Mouse (Mus musculus) gastrocnemius, adult 8-10 months (tissue): ENCODE data around the gene Prkca. TPM values are rescaled to one million over a fixed set of nuclear protein-coding genes. Genes with fewer than 3 reads are reported as not detected.

Experiments used
- microRNA-seq: library from miRNA; unstranded; fragments of <30 nt; microRNA quantifications from one replicate; pipeline ENCODE4 v1.2.0, GENCODE M21; 2022
- total RNA-seq, 4 experiments: library from RNA; stranded (reverse); gene quantifications; 2 replicates each; pipeline ENCODE4 v1.2.4; 2022

Gene Prkca
- total RNA-seq, 4 experiments from 2014 or later, result 50.1 to 62.0 (median 55.0) TPM

Small RNAs within 50 kb of the gene (microRNA-seq; reads per million reads assigned to microRNA genes)
- not detected for gene Mir7223

Other genes with a start within 250 kb of the Prkca start
- 1 to 10 TPM in 2 of 4 experiments, not detected in 2; 1.3 to 1.7 TPM for gene Apoh, start 574 bp downstream of the Prkca start, total RNA-seq
- gene Cep112, start 81.3 kb upstream of the Prkca start, total RNA-seq, result 1 to 10 TPM; 1.0 to 4.5 (median 1.8) TPM